Mouse (Mus musculus) G1E (cell line): ENCODE measurements at regions not wholly inside any gene's neighbourhood (a gene's known extent, or its start where the extent isn't known, plus 50 kb on each side); places are given as distances from the start of the nearest gene placed in this dataset.

ENCODE experiments used
- CTCF ChIP-seq: IDR thresholded peaks from 2 replicates; pipeline ENCODE4 v1.5.1; 2012; ENCODE audit warnings: low read depth, low read length, inconsistent platforms, mixed read lengths
- GATA1 ChIP-seq: IDR thresholded peaks from 2 replicates; pipeline ENCODE4 v1.6.1; 2012; ENCODE audit warnings: borderline replicate concordance, low read length, inconsistent platforms, mixed read lengths
- GATA2 ChIP-seq: IDR thresholded peaks from 2 replicates; pipeline ENCODE4 v1.6.1; 2012; ENCODE audit warnings: low read depth, low read length, inconsistent platforms, borderline replicate concordance
- POLR2AphosphoS5 ChIP-seq: IDR thresholded peaks from 2 replicates; pipeline ENCODE4 v1.6.1; 2012; ENCODE audit warnings: low read depth, low read length, inconsistent platforms; ENCODE audit not compliant: insufficient replicate concordance
- TAL1 ChIP-seq: conservative IDR thresholded peaks from 2 replicates; pipeline ENCODE4 v1.6.1; 2012; ENCODE audit warnings: low read depth, low read length, inconsistent platforms, mixed read lengths

- TF ChIP-seq CTCF (no peak), GATA1 (no peak), TAL1 (no peak), POLR2AphosphoS5 (no peak), GATA2 (no peak)
Measured at GRCm38 (mm10) chr16:76830371-76830770, 183.1 kb upstream of the Usp25 start.
